Mouse (Mus musculus): ENCODE measurements around the gene Ryr3.

Ryr3 gene

GRCm38 (mm10) chr2:112765046-112765445 is 451.9 kb downstream of the Ryr3 start:
- peak; percentile 28 for DNase-seq

GRCm38 (mm10) chr2:112764274-112764673 is 452.6 kb downstream of the Ryr3 start:
- no peak for DNase-seq

- DNase-seq = no peak
Observed at GRCm38 (mm10) chr2:112762006-112762405, 454.9 kb downstream of the Ryr3 start.

- DNase-seq = no peak
Observed at GRCm38 (mm10) chr2:112761196-112761913, 455.5 kb downstream of the Ryr3 start.

- no peak for DNase-seq
Observed at GRCm38 (mm10) chr2:112760692-112761091, 456.2 kb downstream of the Ryr3 start.

- DNase-seq = no peak
Observed at GRCm38 (mm10) chr2:112759678-112760077, 457.2 kb downstream of the Ryr3 start.

GRCm38 (mm10) chr2:112758732-112759131 is 458.2 kb downstream of the Ryr3 start:
- DNase-seq = no peak

GRCm38 (mm10) chr2:112753316-112753715 is 463.6 kb downstream of the Ryr3 start:
- DNase-seq = no peak

- no peak for DNase-seq
Observed at GRCm38 (mm10) chr2:112751416-112751815, 465.5 kb downstream of the Ryr3 start.

- no peak for DNase-seq
Observed at GRCm38 (mm10) chr2:112748532-112748931, 468.4 kb downstream of the Ryr3 start.

- DNase-seq = no peak
Observed at GRCm38 (mm10) chr2:112732942-112733341, 484.0 kb downstream of the Ryr3 start.

GRCm38 (mm10) chr2:112727842-112728241 is 489.1 kb downstream of the Ryr3 start:
- DNase-seq = no peak

- DNase-seq = no peak
Observed at GRCm38 (mm10) chr2:112721217-112721616, 495.7 kb downstream of the Ryr3 start.

- no peak for DNase-seq
Observed at GRCm38 (mm10) chr2:112720715-112721114, 496.2 kb downstream of the Ryr3 start.

GRCm38 (mm10) chr2:112714648-112715047 is 502.2 kb downstream of the Ryr3 start:
- peak; percentile 3 for DNase-seq

- no peak for DNase-seq
Observed at GRCm38 (mm10) chr2:112681817-112682216, 535.1 kb downstream of the Ryr3 start.

- DNase-seq = no peak
Observed at GRCm38 (mm10) chr2:112677246-112677645, 539.6 kb downstream of the Ryr3 start.

- peak; percentile 3 for DNase-seq
Observed at GRCm38 (mm10) chr2:112676721-112677120, 540.2 kb downstream of the Ryr3 start.

- no peak for DNase-seq
Observed at GRCm38 (mm10) chr2:112676175-112676574, 540.7 kb downstream of the Ryr3 start.

GRCm38 (mm10) chr2:112669461-112669860 is 547.4 kb downstream of the Ryr3 start:
- DNase-seq = no peak

GRCm38 (mm10) chr2:112656131-112656530 is 560.8 kb downstream of the Ryr3 start:
- DNase-seq = no peak

- DNase-seq = no peak
Observed at GRCm38 (mm10) chr2:112653836-112654235, 563.1 kb downstream of the Ryr3 start.

GRCm38 (mm10) chr2:112637206-112637605 is 579.7 kb downstream of the Ryr3 start:
- DNase-seq = no peak

- no peak for DNase-seq
Observed at GRCm38 (mm10) chr2:112632536-112632935, 584.4 kb downstream of the Ryr3 start.

- DNase-seq = no peak
Observed at GRCm38 (mm10) chr2:112630669-112631068, 586.2 kb downstream of the Ryr3 start.
